Mouse (Mus musculus): ENCODE results near the gene Cnnm4. TPM values are rescaled to one million over a fixed set of nuclear protein-coding genes. Genes with fewer than 3 reads are reported as not detected.
"Not testable (repeated sequence)": the region's sequence is repeated elsewhere in the genome, so short reads cannot be mapped to it uniquely, and the experiment has no call there.

Gene Cnnm4
- polyA plus RNA-seq, 1 experiment from 2014 or later, result 9.2 TPM

GRCm38 (mm10) chr1:36531461-36531860 is 60.0 kb downstream of the Cnnm4 start:
- H3K9ac ChIP-seq, result no peak overlapping the region
- no peak overlapping the region for H3K27ac ChIP-seq
- DNase-seq (ENCODE audit: low spot score) (no peak), ATAC-seq (ENCODE audit: low FRiP score) (no peak)
- H3K9me3 ChIP-seq (ENCODE audit: control insufficient read depth, low read length), result no peaks in the 10 kb centered on the region
- peaks cover 14% of the 10 kb centered on the region for H3K36me3 ChIP-seq (replicated peaks; ENCODE audit: control insufficient read depth, insufficient read depth)
- WGBS, result 88% methylated on average over 12 of the region's 12 CpGs
- no peak overlapping the region for H3K4me2 ChIP-seq (replicated peaks)
- no peaks in the 10 kb centered on the region; the same call in 1 of the 2 replicates for H3K4me1 ChIP-seq (replicated peaks; ENCODE audit: control insufficient read depth, insufficient read depth, low read length)
- no peak overlapping the region for H3K4me3 ChIP-seq (replicated peaks; ENCODE audit: low read length)
- H3K27me3 ChIP-seq (ENCODE audit: control insufficient read depth, insufficient read depth, low read length), result no peaks in the 10 kb centered on the region

GRCm38 (mm10) chr1:36533546-36533945 is 62.1 kb downstream of the Cnnm4 start:
- DNase-seq (ENCODE audit: low spot score) (no peak), ATAC-seq (ENCODE audit: low FRiP score) (no peak)
- no peak overlapping the region for H3K4me3 ChIP-seq (replicated peaks; ENCODE audit: low read length)
- no peaks in the 10 kb centered on the region; the same call in 1 of the 2 replicates for H3K4me1 ChIP-seq (replicated peaks; ENCODE audit: control insufficient read depth, insufficient read depth, low read length)
- 86% methylated on average over 6 of the region's 6 CpGs for WGBS
- H3K36me3 ChIP-seq (replicated peaks; ENCODE audit: control insufficient read depth, insufficient read depth), result peaks cover 6% of the 10 kb centered on the region; the same call in 1 of the 2 replicates
- H3K27me3 ChIP-seq (ENCODE audit: control insufficient read depth, insufficient read depth, low read length), result no peaks in the 10 kb centered on the region
- no peaks in the 10 kb centered on the region for H3K9me3 ChIP-seq (ENCODE audit: control insufficient read depth, low read length)
- H3K9ac ChIP-seq, result no peak overlapping the region
- no peak overlapping the region for H3K4me2 ChIP-seq (replicated peaks)
- H3K27ac ChIP-seq, result no peak overlapping the region

DNA sequence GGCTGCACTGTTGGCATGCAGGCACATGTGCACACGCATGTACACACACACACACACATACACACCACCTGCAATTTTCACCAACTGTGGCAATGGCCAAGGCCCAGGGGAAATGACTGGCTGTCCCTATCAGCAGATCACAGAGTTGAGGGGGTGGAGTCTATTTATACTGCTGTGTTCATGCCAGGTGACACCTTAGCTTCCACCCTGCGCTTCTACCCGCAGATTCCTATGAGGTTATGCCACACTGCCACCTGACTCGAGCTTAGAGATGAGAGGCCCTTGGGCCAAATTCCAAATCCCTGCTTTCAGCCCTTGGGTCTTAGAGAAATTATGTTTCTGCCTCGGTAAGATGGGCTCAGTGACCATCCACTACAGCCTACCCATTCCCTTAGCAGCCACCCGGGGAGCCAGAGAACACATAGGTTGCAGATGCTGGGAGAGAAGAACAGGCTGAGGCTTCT is 63.2 kb downstream of the Cnnm4 start:
- Histone ChIP-seq H3K36me3 (replicated peaks; ENCODE audit: control insufficient read depth, insufficient read depth) (peaks cover 6% of the 10 kb centered on the region), H3K27ac (no peak overlapping the region), H3K27me3 (ENCODE audit: control insufficient read depth, insufficient read depth, low read length) (no peaks in the 10 kb centered on the region), H3K4me3 (replicated peaks; ENCODE audit: low read length) (no peak overlapping the region), H3K4me2 (replicated peaks) (no peak overlapping the region), H3K9ac (no peak overlapping the region), H3K4me1 (replicated peaks; ENCODE audit: control insufficient read depth, insufficient read depth, low read length) (no peaks in the 10 kb centered on the region; the same call in 1 of the 2 replicates), H3K9me3 (ENCODE audit: control insufficient read depth, low read length) (no peaks in the 10 kb centered on the region)
- 91% methylated on average over 6 of the region's 6 CpGs for WGBS
- ATAC-seq (ENCODE audit: low FRiP score) (no peak), DNase-seq (ENCODE audit: low spot score) (no peak)

- ATAC-seq (ENCODE audit: low FRiP score) (no peak), DNase-seq (ENCODE audit: low spot score) (no peak)
- Histone ChIP-seq H3K4me3 (replicated peaks; ENCODE audit: low read length) (no peak overlapping the region), H3K9ac (no peak overlapping the region), H3K27ac (no peak overlapping the region), H3K36me3 (replicated peaks; ENCODE audit: control insufficient read depth, insufficient read depth) (peaks cover 15% of the 10 kb centered on the region), H3K9me3 (ENCODE audit: control insufficient read depth, low read length) (no peaks in the 10 kb centered on the region), H3K27me3 (ENCODE audit: control insufficient read depth, insufficient read depth, low read length) (no peaks in the 10 kb centered on the region), H3K4me2 (replicated peaks) (no peak overlapping the region), H3K4me1 (replicated peaks; ENCODE audit: control insufficient read depth, insufficient read depth, low read length) (no peaks in the 10 kb centered on the region)
- 86% methylated on average over 11 of the region's 11 CpGs for WGBS
Observed at GRCm38 (mm10) chr1:36535477-36536396, 64.3 kb downstream of the Cnnm4 start.

- Histone ChIP-seq H3K4me2 (replicated peaks) (no peak overlapping the region), H3K36me3 (replicated peaks; ENCODE audit: control insufficient read depth, insufficient read depth) (peaks cover 20% of the 10 kb centered on the region), H3K9ac (no peak overlapping the region), H3K9me3 (ENCODE audit: control insufficient read depth, low read length) (no peaks in the 10 kb centered on the region), H3K27me3 (ENCODE audit: control insufficient read depth, insufficient read depth, low read length) (no peaks in the 10 kb centered on the region), H3K4me3 (replicated peaks; ENCODE audit: low read length) (no peak overlapping the region), H3K27ac (no peak overlapping the region), H3K4me1 (replicated peaks; ENCODE audit: control insufficient read depth, insufficient read depth, low read length) (no peaks in the 10 kb centered on the region)
- WGBS, result 77% methylated on average over 8 of the region's 8 CpGs
- DNase-seq (ENCODE audit: low spot score) (no peak), ATAC-seq (ENCODE audit: low FRiP score) (no peak)
Observed at GRCm38 (mm10) chr1:36536397-36536728, 64.9 kb downstream of the Cnnm4 start.

GRCm38 (mm10) chr1:36536783-36537182 is 65.4 kb downstream of the Cnnm4 start, which contains the start of gene Ankrd23:
TSS of gene Ankrd23 (minus strand) at chr1:36536883.
- not testable (repeated sequence) for DNase-seq (ENCODE audit: low spot score); H3K27me3 ChIP-seq (ENCODE audit: control insufficient read depth, insufficient read depth, low read length); ATAC-seq (ENCODE audit: low FRiP score); H3K4me2 ChIP-seq (replicated peaks); H3K27ac ChIP-seq; H3K4me1 ChIP-seq (replicated peaks; ENCODE audit: control insufficient read depth, insufficient read depth, low read length); H3K4me3 ChIP-seq (replicated peaks; ENCODE audit: low read length); H3K9me3 ChIP-seq (ENCODE audit: control insufficient read depth, low read length); H3K9ac ChIP-seq
- H3K36me3 ChIP-seq (replicated peaks; ENCODE audit: control insufficient read depth, insufficient read depth), result peaks cover 25% of the 10 kb centered on the region
- 94% methylated on average over 9 of the region's 9 CpGs for WGBS

DNA sequence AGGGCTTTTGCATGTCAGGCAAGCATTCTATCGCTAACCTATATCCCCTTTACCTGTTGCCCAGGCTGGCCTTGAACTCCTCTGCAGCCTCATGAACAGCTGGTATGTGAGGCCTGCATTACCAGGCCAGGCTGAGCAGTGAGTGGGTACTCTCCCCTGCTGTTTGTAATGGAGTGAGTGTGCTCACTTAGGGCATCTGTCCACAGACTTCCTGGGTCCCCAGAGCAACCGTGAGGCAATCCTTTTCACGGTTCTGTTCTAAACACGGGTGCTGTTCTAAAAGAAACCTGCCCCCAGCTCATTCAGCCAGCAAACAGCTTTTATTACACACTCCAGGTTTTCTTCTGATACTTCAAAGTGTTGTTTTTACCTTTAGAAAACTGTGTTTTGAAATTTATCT is 67.3 kb downstream of the Cnnm4 start:
- H3K4me3 ChIP-seq (replicated peaks; ENCODE audit: low read length), result no peak overlapping the region

GRCm38 (mm10) chr1:36539186-36539585 is 67.8 kb downstream of the Cnnm4 start, which contains the start of gene Gm42417:
TSS of gene Gm42417 (minus strand) at chr1:36539429.
- no peak within 1 kb of the TSS for H3K9ac ChIP-seq
- 57% methylated on average over 9 of the region's 9 CpGs for WGBS
- H3K4me3 ChIP-seq (replicated peaks; ENCODE audit: low read length), result no peak within 1 kb of the TSS
- no peaks in the 10 kb centered on the region for H3K4me1 ChIP-seq (replicated peaks; ENCODE audit: control insufficient read depth, insufficient read depth, low read length)
- DNase-seq (ENCODE audit: low spot score), result no peak
- H3K27me3 ChIP-seq (ENCODE audit: control insufficient read depth, insufficient read depth, low read length), result no peaks in the 10 kb centered on the region
- ATAC-seq (ENCODE audit: low FRiP score), result no peak
- H3K27ac ChIP-seq, result no peak within 1 kb of the TSS
- H3K9me3 ChIP-seq (ENCODE audit: control insufficient read depth, low read length), result no peaks in the 10 kb centered on the region
- H3K36me3 ChIP-seq (replicated peaks; ENCODE audit: control insufficient read depth, insufficient read depth), result peaks cover 34% of the 10 kb centered on the region
- H3K4me2 ChIP-seq (replicated peaks), result no peak within 1 kb of the TSS

More for the DNA sequence above, 67.3 kb downstream of the Cnnm4 start:
- H3K4me1 ChIP-seq (replicated peaks; ENCODE audit: control insufficient read depth, insufficient read depth, low read length), result no peaks in the 10 kb centered on the region
- peaks cover 34% of the 10 kb centered on the region for H3K36me3 ChIP-seq (replicated peaks; ENCODE audit: control insufficient read depth, insufficient read depth)
- WGBS, result 90% methylated on average over 4 of the region's 4 CpGs
- H3K27ac ChIP-seq, result no peak overlapping the region
- no peak overlapping the region for H3K4me2 ChIP-seq (replicated peaks)
- DNase-seq (ENCODE audit: low spot score) (no peak), ATAC-seq (ENCODE audit: low FRiP score) (no peak)
- H3K9ac ChIP-seq, result no peak overlapping the region
- H3K9me3 ChIP-seq (ENCODE audit: control insufficient read depth, low read length), result no peaks in the 10 kb centered on the region
- H3K27me3 ChIP-seq (ENCODE audit: control insufficient read depth, insufficient read depth, low read length), result no peaks in the 10 kb centered on the region

GRCm38 (mm10) chr1:36540132-36540531 is 68.7 kb downstream of the Cnnm4 start:
- Histone ChIP-seq H3K27ac (no peak overlapping the region), H3K27me3 (ENCODE audit: control insufficient read depth, insufficient read depth, low read length) (no peaks in the 10 kb centered on the region), H3K4me3 (replicated peaks; ENCODE audit: low read length) (no peak overlapping the region), H3K4me2 (replicated peaks) (no peak overlapping the region), H3K36me3 (replicated peaks; ENCODE audit: control insufficient read depth, insufficient read depth) (peaks cover 34% of the 10 kb centered on the region), H3K9ac (no peak overlapping the region), H3K4me1 (replicated peaks; ENCODE audit: control insufficient read depth, insufficient read depth, low read length) (no peaks in the 10 kb centered on the region), H3K9me3 (ENCODE audit: control insufficient read depth, low read length) (no peaks in the 10 kb centered on the region)
- DNase-seq (ENCODE audit: low spot score) (no peak), ATAC-seq (ENCODE audit: low FRiP score) (no peak)
- WGBS, result 91% methylated on average over 11 of the region's 11 CpGs

Data from hindbrain, embryonic 14.5 days (tissue).